Mouse (Mus musculus): ENCODE data around the gene Robo1.

- TF ChIP-seq POLR2A (IDR thresholded peaks at IDR 0.05; ENCODE audit: insufficient read depth, low read length) (no peak), CTCF (IDR thresholded peaks at IDR 0.05; ENCODE audit: low read depth, low read length) (no peak), EP300 (IDR thresholded peaks at IDR 0.05; ENCODE audit: insufficient read depth, low read depth, low read length) (no peak)
These were observed 530.9 kb downstream of the Robo1 start for GRCm38 (mm10) chr16:72839031-72839430.
